Mouse (Mus musculus): ENCODE measurements around the gene Hpcal1. TPM values are rescaled to one million over a fixed set of nuclear protein-coding genes. Genes with fewer than 3 reads are reported as not detected.

The Hpcal1 gene
- polyA plus RNA-seq, 1 experiment from 2014 or later, result 50.3 TPM

DNA sequence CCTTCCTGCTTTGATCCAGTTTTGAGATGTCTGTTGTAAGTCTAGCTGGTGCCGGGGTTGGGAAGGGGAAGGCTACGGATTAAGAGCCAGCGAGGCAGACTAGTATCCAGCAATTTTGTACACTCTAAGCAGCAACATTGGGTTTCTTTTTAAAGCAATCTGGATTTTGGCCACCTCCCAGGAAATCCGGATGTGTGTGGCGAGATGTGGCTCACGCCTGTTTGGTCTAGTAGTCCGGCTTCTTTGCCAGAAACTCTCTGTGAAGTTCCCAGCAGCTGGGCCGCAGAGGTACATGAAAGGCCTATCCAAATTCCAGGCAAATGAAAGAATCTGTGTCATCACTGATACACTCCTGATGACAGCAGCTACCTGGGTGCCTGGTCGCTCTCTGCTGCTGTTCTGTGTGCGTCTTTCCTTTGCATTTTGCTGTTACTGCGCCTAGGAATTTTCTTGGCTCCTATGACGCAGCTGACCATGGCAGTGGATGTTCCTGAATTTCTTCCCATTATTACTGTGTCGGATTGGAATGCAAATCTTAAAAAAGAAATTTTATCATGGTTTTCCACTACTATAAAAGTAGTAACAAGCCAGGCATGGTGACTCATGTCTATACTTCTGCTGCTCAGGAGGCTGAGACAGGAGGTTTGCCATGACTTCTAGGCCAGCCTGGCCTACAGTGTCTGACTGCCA is 38.7 kb downstream of the Hpcal1 start:
- no peaks in the 10 kb centered on the region for H3K9me3 ChIP-seq (ENCODE audit: control insufficient read depth, low read length)
- H3K27ac ChIP-seq (ENCODE audit: low read length), result no peak overlapping the region
- no peak for ATAC-seq
- no peak overlapping the region for H3K4me2 ChIP-seq (ENCODE audit: low read depth, low read length)
- 84% methylated on average over 13 of the region's 13 CpGs for WGBS
- H3K27me3 ChIP-seq (replicated peaks; ENCODE audit: control insufficient read depth, insufficient read depth, low read length), result no peaks in the 10 kb centered on the region
- no peak overlapping the region for H3K4me3 ChIP-seq (ENCODE audit: low read length)
- no peak overlapping the region for H3K9ac ChIP-seq (ENCODE audit: low read depth, low read length)
- H3K36me3 ChIP-seq (ENCODE audit: control insufficient read depth, insufficient read depth, low read length), result no peaks in the 10 kb centered on the region
- peaks cover 65% of the 10 kb centered on the region for H3K4me1 ChIP-seq (ENCODE audit: control insufficient read depth, insufficient read depth, low read length)

DNA sequence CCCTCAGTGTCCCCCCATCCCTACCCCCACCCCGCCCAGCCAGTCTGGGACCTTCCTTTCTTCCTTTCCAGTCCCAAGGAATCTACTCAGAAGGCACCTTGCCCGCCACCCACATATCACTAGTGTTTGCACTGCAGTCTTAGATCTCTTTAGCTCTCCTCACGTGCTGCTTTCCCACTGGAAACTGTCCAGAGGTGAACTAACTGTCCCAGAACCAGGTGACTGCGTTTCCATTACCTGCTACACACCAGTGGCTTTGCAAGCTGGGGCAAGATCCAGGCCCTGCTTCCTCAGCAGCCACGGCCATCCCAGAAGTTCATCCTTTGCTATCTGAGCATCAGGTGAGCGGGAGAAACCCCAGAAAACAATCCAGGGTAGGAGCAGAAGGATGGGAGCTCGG is 41.4 kb downstream of the Hpcal1 start:
- Histone ChIP-seq H3K36me3 (ENCODE audit: control insufficient read depth, insufficient read depth, low read length) (no peaks in the 10 kb centered on the region), H3K4me1 (ENCODE audit: control insufficient read depth, insufficient read depth, low read length) (peaks cover 45% of the 10 kb centered on the region), H3K9ac (ENCODE audit: low read depth, low read length) (no peak overlapping the region), H3K27ac (ENCODE audit: low read length) (peak overlapping the region; percentile 72), H3K27me3 (replicated peaks; ENCODE audit: control insufficient read depth, insufficient read depth, low read length) (no peaks in the 10 kb centered on the region), H3K4me2 (ENCODE audit: low read depth, low read length) (no peak overlapping the region), H3K4me3 (ENCODE audit: low read length) (no peak overlapping the region), H3K9me3 (ENCODE audit: control insufficient read depth, low read length) (no peaks in the 10 kb centered on the region)
- no peak for ATAC-seq
- 77% methylated on average over 7 of the region's 7 CpGs for WGBS

DNA sequence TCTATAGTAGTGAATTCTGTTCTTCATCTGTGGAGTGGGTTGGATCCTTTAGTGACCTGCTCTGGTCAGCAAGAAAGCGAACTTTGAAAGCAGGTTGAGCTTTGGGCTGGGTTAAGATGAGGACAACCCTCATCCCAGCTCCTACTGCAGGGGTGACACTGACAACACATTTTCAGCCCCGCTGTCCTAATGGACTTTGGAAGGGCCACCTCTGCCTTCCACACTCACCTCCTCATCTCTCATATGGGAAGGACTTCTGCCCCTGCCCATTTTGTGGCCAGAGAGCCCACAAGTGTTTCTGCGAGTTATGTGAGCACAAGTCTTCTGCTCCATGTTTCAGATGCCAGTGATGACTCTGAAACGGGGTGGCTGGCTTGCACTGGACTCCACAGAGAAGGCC is 41.9 kb downstream of the Hpcal1 start:
- Histone ChIP-seq H3K9ac (ENCODE audit: low read depth, low read length) (0 out of 2 replicates have a peak overlapping the region, but pooled peaks have one; percentile 44), H3K9me3 (ENCODE audit: control insufficient read depth, low read length) (no peaks in the 10 kb centered on the region), H3K36me3 (ENCODE audit: control insufficient read depth, insufficient read depth, low read length) (no peaks in the 10 kb centered on the region), H3K4me1 (ENCODE audit: control insufficient read depth, insufficient read depth, low read length) (peaks cover 42% of the 10 kb centered on the region), H3K4me3 (ENCODE audit: low read length) (no peak overlapping the region), H3K27me3 (replicated peaks; ENCODE audit: control insufficient read depth, insufficient read depth, low read length) (no peaks in the 10 kb centered on the region), H3K27ac (ENCODE audit: low read length) (peak overlapping the region; percentile 72), H3K4me2 (ENCODE audit: low read depth, low read length) (peak overlapping the region; percentile 5; the same call in 1 of the 2 replicates)
- 64% methylated on average over 4 of the region's 4 CpGs for WGBS
- peak; percentile 3; the same call in 1 of the 2 replicates for ATAC-seq

- peaks cover 36% of the 10 kb centered on the region for H3K4me1 ChIP-seq (ENCODE audit: control insufficient read depth, insufficient read depth, low read length)
- peak; percentile 76 for ATAC-seq
- no peaks in the 10 kb centered on the region for H3K27me3 ChIP-seq (replicated peaks; ENCODE audit: control insufficient read depth, insufficient read depth, low read length)
- 29% methylated on average over 5 of the region's 6 CpGs for WGBS
- peak overlapping the region; percentile 5 for H3K4me2 ChIP-seq (ENCODE audit: low read depth, low read length)
- no peak overlapping the region for H3K4me3 ChIP-seq (ENCODE audit: low read length)
- H3K36me3 ChIP-seq (ENCODE audit: control insufficient read depth, insufficient read depth, low read length), result no peaks in the 10 kb centered on the region
- H3K9ac ChIP-seq (ENCODE audit: low read depth, low read length), result peak overlapping the region; percentile 44; the same call in 1 of the 2 replicates
- peak overlapping the region; percentile 72 for H3K27ac ChIP-seq (ENCODE audit: low read length)
- no peaks in the 10 kb centered on the region for H3K9me3 ChIP-seq (ENCODE audit: control insufficient read depth, low read length)
These were observed 42.7 kb downstream of the Hpcal1 start for GRCm38 (mm10) chr12:17733114-17733904.

DNA sequence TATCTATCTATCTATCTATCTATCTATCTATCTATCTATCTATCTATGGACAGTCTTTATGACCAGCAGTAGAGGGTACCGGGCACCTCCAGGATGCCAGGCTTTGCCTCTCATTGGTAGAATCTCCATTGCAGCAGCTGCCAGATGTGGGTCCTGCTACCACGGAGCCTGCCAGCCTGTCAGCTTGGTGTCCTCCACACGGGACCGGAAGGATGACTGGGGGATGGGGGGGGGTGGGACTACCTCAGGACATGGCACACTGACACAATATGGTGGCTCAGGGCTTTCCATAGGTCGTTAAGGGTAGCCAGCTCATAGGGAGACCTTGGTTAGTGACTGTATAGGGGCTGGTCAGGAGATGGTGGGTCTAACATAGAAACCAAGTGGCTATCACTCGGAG is 45.7 kb downstream of the Hpcal1 start:
- no peak for ATAC-seq
- H3K4me2 ChIP-seq (ENCODE audit: low read depth, low read length), result no peak overlapping the region
- WGBS, result 83% methylated on average over 6 of the region's 6 CpGs
- no peak overlapping the region for H3K4me3 ChIP-seq (ENCODE audit: low read length)
- H3K27ac ChIP-seq (ENCODE audit: low read length), result no peak overlapping the region
- H3K9ac ChIP-seq (ENCODE audit: low read depth, low read length), result no peak overlapping the region
- no peaks in the 10 kb centered on the region for H3K9me3 ChIP-seq (ENCODE audit: control insufficient read depth, low read length)
- no peaks in the 10 kb centered on the region for H3K36me3 ChIP-seq (ENCODE audit: control insufficient read depth, insufficient read depth, low read length)
- H3K4me1 ChIP-seq (ENCODE audit: control insufficient read depth, insufficient read depth, low read length), result peaks cover 36% of the 10 kb centered on the region
- no peaks in the 10 kb centered on the region for H3K27me3 ChIP-seq (replicated peaks; ENCODE audit: control insufficient read depth, insufficient read depth, low read length)

- Histone ChIP-seq H3K9ac (ENCODE audit: low read depth, low read length) (no peak overlapping the region), H3K27ac (ENCODE audit: low read length) (no peak overlapping the region), H3K4me1 (ENCODE audit: control insufficient read depth, insufficient read depth, low read length) (peaks cover 40% of the 10 kb centered on the region), H3K4me3 (ENCODE audit: low read length) (no peak overlapping the region), H3K9me3 (ENCODE audit: control insufficient read depth, low read length) (no peaks in the 10 kb centered on the region), H3K4me2 (ENCODE audit: low read depth, low read length) (no peak overlapping the region), H3K36me3 (ENCODE audit: control insufficient read depth, insufficient read depth, low read length) (no peaks in the 10 kb centered on the region), H3K27me3 (replicated peaks; ENCODE audit: control insufficient read depth, insufficient read depth, low read length) (no peaks in the 10 kb centered on the region)
- 57% methylated on average over 10 of the region's 10 CpGs for WGBS
- no peak for ATAC-seq
These were observed 46.4 kb downstream of the Hpcal1 start for GRCm38 (mm10) chr12:17736859-17737577.

DNA sequence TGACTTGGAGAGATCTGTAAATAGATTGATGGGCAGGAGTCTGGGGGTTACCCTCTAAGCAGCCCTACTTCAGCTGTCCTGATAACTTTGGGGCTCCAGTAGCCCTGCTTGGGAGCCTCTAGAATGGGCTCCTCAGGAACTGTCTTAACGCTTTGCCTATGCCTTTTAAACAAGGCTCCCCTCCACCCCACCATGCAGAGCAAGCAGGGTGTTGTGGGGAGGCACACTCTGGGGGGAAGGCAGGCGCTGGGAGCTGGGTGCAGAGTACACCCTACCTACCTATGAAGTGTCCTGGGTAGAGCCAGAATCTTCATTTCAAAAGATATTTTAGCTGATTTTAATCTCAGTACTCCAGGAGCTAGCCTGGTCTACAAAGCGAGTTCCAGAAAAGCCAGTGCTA is 47.2 kb downstream of the Hpcal1 start:
- no peak overlapping the region for H3K27ac ChIP-seq (ENCODE audit: low read length)
- no peaks in the 10 kb centered on the region for H3K9me3 ChIP-seq (ENCODE audit: control insufficient read depth, low read length)
- H3K36me3 ChIP-seq (ENCODE audit: control insufficient read depth, insufficient read depth, low read length), result no peaks in the 10 kb centered on the region
- H3K4me3 ChIP-seq (ENCODE audit: low read length), result no peak overlapping the region
- no peaks in the 10 kb centered on the region for H3K27me3 ChIP-seq (replicated peaks; ENCODE audit: control insufficient read depth, insufficient read depth, low read length)
- peaks cover 40% of the 10 kb centered on the region for H3K4me1 ChIP-seq (ENCODE audit: control insufficient read depth, insufficient read depth, low read length)
- H3K4me2 ChIP-seq (ENCODE audit: low read depth, low read length), result no peak overlapping the region
- WGBS, result 84% methylated on average over 3 of the region's 3 CpGs
- no peak for ATAC-seq
- H3K9ac ChIP-seq (ENCODE audit: low read depth, low read length), result no peak overlapping the region

DNA sequence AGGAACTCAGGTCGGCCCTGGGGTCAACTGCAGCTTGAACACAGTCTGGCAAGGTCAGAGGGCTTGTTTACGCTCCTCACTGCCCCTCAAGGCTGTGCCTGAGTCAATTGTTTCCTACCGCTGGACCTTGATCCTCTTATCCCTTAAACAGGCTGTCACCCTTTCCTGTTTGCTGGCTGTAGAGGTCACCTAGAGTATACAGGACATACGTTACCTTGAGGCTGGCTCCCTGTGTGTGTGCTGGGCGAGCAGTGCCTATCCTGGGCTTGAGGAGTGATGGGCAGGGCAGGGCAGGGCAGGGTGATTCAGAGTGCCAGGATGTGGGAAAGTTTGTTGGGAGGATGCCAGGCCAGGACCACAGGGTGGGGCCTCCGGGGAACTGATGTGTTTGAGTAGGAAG is 47.8 kb downstream of the Hpcal1 start:
- no peak overlapping the region for H3K9ac ChIP-seq (ENCODE audit: low read depth, low read length)
- no peak overlapping the region for H3K27ac ChIP-seq (ENCODE audit: low read length)
- peaks cover 38% of the 10 kb centered on the region for H3K4me1 ChIP-seq (ENCODE audit: control insufficient read depth, insufficient read depth, low read length)
- 38% methylated on average over 6 of the region's 6 CpGs for WGBS
- H3K27me3 ChIP-seq (replicated peaks; ENCODE audit: control insufficient read depth, insufficient read depth, low read length), result no peaks in the 10 kb centered on the region
- H3K4me3 ChIP-seq (ENCODE audit: low read length), result no peak overlapping the region
- H3K36me3 ChIP-seq (ENCODE audit: control insufficient read depth, insufficient read depth, low read length), result no peaks in the 10 kb centered on the region
- ATAC-seq, result peak; percentile 38
- no peaks in the 10 kb centered on the region for H3K9me3 ChIP-seq (ENCODE audit: control insufficient read depth, low read length)
- H3K4me2 ChIP-seq (ENCODE audit: low read depth, low read length), result no peak overlapping the region

- Histone ChIP-seq H3K9me3 (ENCODE audit: control insufficient read depth, low read length) (no peaks in the 10 kb centered on the region), H3K27me3 (replicated peaks; ENCODE audit: control insufficient read depth, insufficient read depth, low read length) (no peaks in the 10 kb centered on the region), H3K36me3 (ENCODE audit: control insufficient read depth, insufficient read depth, low read length) (no peaks in the 10 kb centered on the region), H3K9ac (ENCODE audit: low read depth, low read length) (no peak overlapping the region), H3K4me1 (ENCODE audit: control insufficient read depth, insufficient read depth, low read length) (peaks cover 29% of the 10 kb centered on the region), H3K4me2 (ENCODE audit: low read depth, low read length) (no peak overlapping the region), H3K4me3 (ENCODE audit: low read length) (no peak overlapping the region), H3K27ac (ENCODE audit: low read length) (no peak overlapping the region)
- 96% methylated on average over 1 of the region's 1 CpGs for WGBS
- ATAC-seq, result no peak
These were observed 49.6 kb downstream of the Hpcal1 start for GRCm38 (mm10) chr12:17740226-17740625.

All from intestine, embryonic 16.5 days (tissue).